ENCODE assay signal across 8 mouse cellular contexts in the genomic region with DNA sequence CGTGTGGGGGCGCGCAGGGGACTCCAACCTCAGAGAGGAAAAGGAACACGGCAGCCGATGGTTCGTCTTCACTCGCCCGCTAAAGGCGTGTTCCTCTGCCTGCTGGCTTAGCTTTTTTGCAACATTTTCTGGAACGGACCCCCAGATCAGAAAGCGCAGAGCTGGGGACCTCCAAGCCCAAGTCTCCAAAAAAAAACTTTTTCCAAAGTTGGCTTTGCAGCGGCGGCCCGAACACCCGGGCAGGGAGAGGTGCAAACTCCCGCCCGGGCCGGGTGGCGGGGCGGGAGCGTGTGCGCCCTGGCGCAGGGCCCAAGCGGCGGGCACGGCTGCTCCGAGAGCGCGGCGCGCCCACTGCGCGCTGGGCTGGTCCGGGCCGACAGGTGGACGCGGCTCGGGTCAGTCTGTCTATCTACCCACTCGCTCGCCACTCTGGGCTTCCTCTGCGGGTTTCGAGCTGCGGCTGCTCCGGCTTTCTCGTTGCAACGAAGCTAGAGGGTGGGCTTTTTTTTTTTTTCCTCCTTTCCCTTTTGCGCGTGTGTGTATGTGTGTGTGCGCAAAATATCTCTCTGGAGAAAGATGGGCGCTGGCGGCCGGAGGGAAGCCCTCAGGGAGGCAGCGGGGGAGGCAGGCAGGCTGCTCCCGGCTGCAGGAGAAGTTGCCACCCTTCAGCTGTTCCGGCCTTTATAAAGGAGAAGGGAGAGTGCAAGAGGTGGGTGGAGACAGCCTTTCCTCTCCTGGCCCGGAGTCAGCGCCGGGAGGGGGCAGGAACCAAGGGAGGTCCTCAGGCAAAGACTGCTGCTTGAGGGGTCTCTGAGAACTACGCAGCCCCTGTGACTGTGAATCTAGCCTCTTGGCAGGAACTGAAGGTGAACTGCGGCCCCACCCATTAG. TPM values are rescaled to one million over a fixed set of nuclear protein-coding genes. Genes with fewer than 3 reads are reported as not detected.
DNase-seq lines count a peak whose midpoint lies in the region; ATAC-seq lines count a peak whose summit lies in the region.

A gene (minus strand): TSS at position 657 of the 890 bp plus-strand sequence.

- peak within 1 kb of the TSS; percentile 69 for H3K4me3 ChIP-seq in hindbrain, embryonic 13.5 days

- DNase-seq in R1 (ENCODE audit: low read depth, low spot score): peak; percentile 64
- peak; percentile 47 for DNase-seq in cerebellum, adult 8-10 months
- DNase-seq in gastrocnemius, adult 18-20 months (ENCODE audit: low spot score): no peak
- peak; percentile 56 to 57 for DNase-seq in layer of hippocampus, postnatal 36 days
- peak; percentile 89 for DNase-seq in lung, postnatal 25 days (ENCODE audit: low spot score)
- DNase-seq in right cerebral cortex, postnatal 25 days: peak; percentile 69

- H3K9me3 ChIP-seq in hindbrain, embryonic 13.5 days: no peaks in the 10 kb centered on the region

- H3K4me2 ChIP-seq in hindbrain, embryonic 13.5 days: peak within 1 kb of the TSS; percentile 91

- no peak for ATAC-seq in hindbrain, embryonic 13.5 days (ENCODE audit: low FRiP score)
- no peak for ATAC-seq in inflammation-experienced regulatory T-cells, adult 6 months

- no peaks in the 10 kb centered on the region for H3K36me3 ChIP-seq in hindbrain, embryonic 13.5 days

- peak within 1 kb of the TSS; percentile 86 for H3K9ac ChIP-seq in hindbrain, embryonic 13.5 days

- peak within 1 kb of the TSS; percentile 76; the same call in 1 of the 2 replicates for H3K27ac ChIP-seq in hindbrain, embryonic 13.5 days

- WGBS in hindbrain, embryonic 13.5 days: under 1% methylated on average over 60 of the region's 60 CpGs

- H3K4me1 ChIP-seq in hindbrain, embryonic 13.5 days (replicated peaks): peaks cover 48% of the 10 kb centered on the region

- H3K27me3 ChIP-seq in hindbrain, embryonic 13.5 days: peaks cover 77% of the 10 kb centered on the region

RNA-seq across cellular contexts. Expression of the gene that starts here (rescaled TPM):
- total RNA-seq in gastrocnemius, adult 18-20 months (2021): 10 to 100 TPM; 12.9 to 22.1 TPM
- polyA plus RNA-seq in hindbrain, embryonic 13.5 days (2015; fragmentation: Nextera tagmentation; extraction: Ambion mirVana): 2.4 and 2.8 TPM in 2 replicates
- total RNA-seq in layer of hippocampus, postnatal 36 days (2021): 10 to 100 TPM; 27.3 to 27.6 TPM
- polyA plus RNA-seq in inflammation-experienced regulatory T-cells, adult 6 months (2017; shearing (Covaris generic)): 1 to 10 TPM; 1.4 to 2.1 (median 2.1) TPM
